Mouse (Mus musculus): Measurements from ENCODE around the gene Naa25. TPM values are rescaled to one million over a fixed set of nuclear protein-coding genes. Genes with fewer than 3 reads are reported as not detected.
A peak's percentile ranks its signal among the peaks of the same experiment; 100 is the strongest.

The Naa25 gene
- polyA plus RNA-seq (2014; fragmentation: Nextera tagmentation; extraction: Ambion mirVana): 38.0 and 40.3 TPM in 2 replicates

- H3K36me3 ChIP-seq (ENCODE audit: control insufficient read depth, insufficient read depth, low read length): peaks cover 6% of the 10 kb centered on the region; the same call in 1 of the 2 replicates
- H3K4me2 ChIP-seq (ENCODE audit: low read depth, low read length): peak within 1 kb of the TSS; percentile 87
- H3K9me3 ChIP-seq (ENCODE audit: control insufficient read depth, low read length): no peaks in the 10 kb centered on the region
- DNase-seq (ENCODE audit: low spot score) (peak; percentile 99), ATAC-seq (ENCODE audit: low read depth) (peak; percentile 96)
- H3K27ac ChIP-seq (replicated peaks; ENCODE audit: low read depth, low read length): peak within 1 kb of the TSS; percentile 93
- peak within 1 kb of the TSS; percentile 98 for H3K4me3 ChIP-seq (ENCODE audit: low read depth, low read length)
- peak within 1 kb of the TSS; percentile 87 for H3K9ac ChIP-seq (ENCODE audit: low read depth, low read length)
- H3K4me1 ChIP-seq (ENCODE audit: control insufficient read depth, insufficient read depth, low read length): peaks cover 6% of the 10 kb centered on the region; the same call in 1 of the 2 replicates
- no peaks in the 10 kb centered on the region for H3K27me3 ChIP-seq (replicated peaks; ENCODE audit: control insufficient read depth, insufficient read depth, low read length)
- whole genome bisulfite sequencing: 10% methylated on average over 50 of the region's 53 CpGs
Observed at GRCm38 (mm10) chr5:121397187-121398145, at the start of gene Naa25. Naa25 (plus strand) TSS chr5:121397936.

- Histone ChIP-seq H3K9me3 (ENCODE audit: control insufficient read depth, low read length) (no peaks in the 10 kb centered on the region), H3K27ac (replicated peaks; ENCODE audit: low read depth, low read length) (no peak overlapping the region), H3K36me3 (ENCODE audit: control insufficient read depth, insufficient read depth, low read length) (peaks cover 100% of the 10 kb centered on the region), H3K27me3 (replicated peaks; ENCODE audit: control insufficient read depth, insufficient read depth, low read length) (no peaks in the 10 kb centered on the region), H3K4me2 (ENCODE audit: low read depth, low read length) (no peak overlapping the region), H3K4me3 (ENCODE audit: low read depth, low read length) (no peak overlapping the region), H3K4me1 (ENCODE audit: control insufficient read depth, insufficient read depth, low read length) (no peaks in the 10 kb centered on the region), H3K9ac (ENCODE audit: low read depth, low read length) (no peak overlapping the region)
- no peak for DNase-seq (ENCODE audit: low spot score)
- no peak for ATAC-seq (ENCODE audit: low read depth)
- 59% methylated on average over 9 of the region's 9 CpGs for WGBS
Observed at GRCm38 (mm10) chr5:121359229-121359628, 38.5 kb upstream of the Naa25 start.

- Histone ChIP-seq H3K4me3 (ENCODE audit: low read depth, low read length) (no peak overlapping the region), H3K4me2 (ENCODE audit: low read depth, low read length) (no peak overlapping the region), H3K9ac (ENCODE audit: low read depth, low read length) (no peak overlapping the region), H3K4me1 (ENCODE audit: control insufficient read depth, insufficient read depth, low read length) (no peaks in the 10 kb centered on the region), H3K36me3 (ENCODE audit: control insufficient read depth, insufficient read depth, low read length) (peaks cover 99% of the 10 kb centered on the region), H3K9me3 (ENCODE audit: control insufficient read depth, low read length) (no peaks in the 10 kb centered on the region), H3K27ac (replicated peaks; ENCODE audit: low read depth, low read length) (no peak overlapping the region), H3K27me3 (replicated peaks; ENCODE audit: control insufficient read depth, insufficient read depth, low read length) (no peaks in the 10 kb centered on the region)
- WGBS: 82% methylated on average over 5 of the region's 5 CpGs
- DNase-seq (ENCODE audit: low spot score) (no peak), ATAC-seq (ENCODE audit: low read depth) (no peak)
Observed at GRCm38 (mm10) chr5:121361696-121362095, 36.0 kb upstream of the Naa25 start.

GRCm38 (mm10) chr5:121363441-121363840 lies 34.3 kb upstream of the Naa25 start:
- Histone ChIP-seq H3K27me3 (replicated peaks; ENCODE audit: control insufficient read depth, insufficient read depth, low read length) (no peaks in the 10 kb centered on the region), H3K36me3 (ENCODE audit: control insufficient read depth, insufficient read depth, low read length) (peaks cover 99% of the 10 kb centered on the region), H3K27ac (replicated peaks; ENCODE audit: low read depth, low read length) (no peak overlapping the region), H3K9me3 (ENCODE audit: control insufficient read depth, low read length) (no peaks in the 10 kb centered on the region), H3K9ac (ENCODE audit: low read depth, low read length) (no peak overlapping the region), H3K4me3 (ENCODE audit: low read depth, low read length) (no peak overlapping the region), H3K4me2 (ENCODE audit: low read depth, low read length) (no peak overlapping the region), H3K4me1 (ENCODE audit: control insufficient read depth, insufficient read depth, low read length) (no peaks in the 10 kb centered on the region)
- WGBS: 83% methylated on average over 7 of the region's 7 CpGs
- no peak for DNase-seq (ENCODE audit: low spot score)
- ATAC-seq (ENCODE audit: low read depth): no peak

GRCm38 (mm10) chr5:121366449-121367225 lies 31.1 kb upstream of the Naa25 start:
- H3K27me3 ChIP-seq (replicated peaks; ENCODE audit: control insufficient read depth, insufficient read depth, low read length): no peaks in the 10 kb centered on the region
- no peak overlapping the region for H3K4me2 ChIP-seq (ENCODE audit: low read depth, low read length)
- no peak overlapping the region for H3K9ac ChIP-seq (ENCODE audit: low read depth, low read length)
- H3K9me3 ChIP-seq (ENCODE audit: control insufficient read depth, low read length): no peaks in the 10 kb centered on the region
- ATAC-seq (ENCODE audit: low read depth) (no peak), DNase-seq (ENCODE audit: low spot score) (peak; percentile 20)
- H3K27ac ChIP-seq (replicated peaks; ENCODE audit: low read depth, low read length): no peak overlapping the region
- H3K36me3 ChIP-seq (ENCODE audit: control insufficient read depth, insufficient read depth, low read length): peaks cover 89% of the 10 kb centered on the region
- no peak overlapping the region for H3K4me3 ChIP-seq (ENCODE audit: low read depth, low read length)
- 74% methylated on average over 16 of the region's 16 CpGs for WGBS
- H3K4me1 ChIP-seq (ENCODE audit: control insufficient read depth, insufficient read depth, low read length): no peaks in the 10 kb centered on the region

- Histone ChIP-seq H3K36me3 (ENCODE audit: control insufficient read depth, insufficient read depth, low read length) (peaks cover 89% of the 10 kb centered on the region), H3K4me2 (ENCODE audit: low read depth, low read length) (no peak overlapping the region), H3K4me3 (ENCODE audit: low read depth, low read length) (no peak overlapping the region), H3K9ac (ENCODE audit: low read depth, low read length) (no peak overlapping the region), H3K4me1 (ENCODE audit: control insufficient read depth, insufficient read depth, low read length) (no peaks in the 10 kb centered on the region), H3K27me3 (replicated peaks; ENCODE audit: control insufficient read depth, insufficient read depth, low read length) (no peaks in the 10 kb centered on the region), H3K27ac (replicated peaks; ENCODE audit: low read depth, low read length) (no peak overlapping the region), H3K9me3 (ENCODE audit: control insufficient read depth, low read length) (no peaks in the 10 kb centered on the region)
- no peak for ATAC-seq (ENCODE audit: low read depth)
- WGBS: 81% methylated on average over 4 of the region's 4 CpGs
- DNase-seq (ENCODE audit: low spot score): no peak
Observed at GRCm38 (mm10) chr5:121367255-121367654, 30.5 kb upstream of the Naa25 start.

- Histone ChIP-seq H3K36me3 (ENCODE audit: control insufficient read depth, insufficient read depth, low read length) (peaks cover 85% of the 10 kb centered on the region), H3K9me3 (ENCODE audit: control insufficient read depth, low read length) (no peaks in the 10 kb centered on the region), H3K4me2 (ENCODE audit: low read depth, low read length) (no peak overlapping the region), H3K4me1 (ENCODE audit: control insufficient read depth, insufficient read depth, low read length) (no peaks in the 10 kb centered on the region), H3K27me3 (replicated peaks; ENCODE audit: control insufficient read depth, insufficient read depth, low read length) (no peaks in the 10 kb centered on the region), H3K4me3 (ENCODE audit: low read depth, low read length) (no peak overlapping the region), H3K9ac (ENCODE audit: low read depth, low read length) (no peak overlapping the region), H3K27ac (replicated peaks; ENCODE audit: low read depth, low read length) (no peak overlapping the region)
- no peak for ATAC-seq (ENCODE audit: low read depth)
- 85% methylated on average over 6 of the region's 6 CpGs for WGBS
- DNase-seq (ENCODE audit: low spot score): no peak
Observed at GRCm38 (mm10) chr5:121371712-121372111, 26.0 kb upstream of the Naa25 start.

- Histone ChIP-seq H3K4me3 (ENCODE audit: low read depth, low read length) (no peak overlapping the region), H3K27ac (replicated peaks; ENCODE audit: low read depth, low read length) (no peak overlapping the region), H3K27me3 (replicated peaks; ENCODE audit: control insufficient read depth, insufficient read depth, low read length) (no peaks in the 10 kb centered on the region), H3K4me2 (ENCODE audit: low read depth, low read length) (no peak overlapping the region), H3K9ac (ENCODE audit: low read depth, low read length) (no peak overlapping the region), H3K36me3 (ENCODE audit: control insufficient read depth, insufficient read depth, low read length) (peaks cover 83% of the 10 kb centered on the region), H3K4me1 (ENCODE audit: control insufficient read depth, insufficient read depth, low read length) (no peaks in the 10 kb centered on the region), H3K9me3 (ENCODE audit: control insufficient read depth, low read length) (no peaks in the 10 kb centered on the region)
- 85% methylated on average over 3 of the region's 3 CpGs for WGBS
- ATAC-seq (ENCODE audit: low read depth) (no peak), DNase-seq (ENCODE audit: low spot score) (no peak)
Observed at GRCm38 (mm10) chr5:121374790-121375189, 22.9 kb upstream of the Naa25 start.
